Mouse (Mus musculus) adipose tissue, adult 10 weeks (tissue): ENCODE measurements around the gene 9530053A07Rik. TPM values are rescaled to one million over a fixed set of nuclear protein-coding genes. Genes with fewer than 3 reads are reported as not detected.

Experiments
- polyA plus RNA-seq: library from polyadenylated mRNA; stranded (reverse); fragments of 350-450 nt; fragmentation: Illumina TruSeq; extraction: RNeasy Lipid Tissue Mini Kit (QIAGEN cat#74804); gene quantifications from one replicate; pipeline ENCODE4 v1.2.3, GENCODE M21; 2014; ENCODE audit warnings: low read depth, low replicate concordance

The 9530053A07Rik gene
- 0.06 TPM for polyA plus RNA-seq

GRCm38 (mm10) chr7:28129166-28129565 is at the start of gene 9530053A07Rik:
Gene 9530053A07Rik, plus strand, starts transcription at chr7:28129466.

GRCm38 (mm10) chr7:28169489-28170422 is 40.5 kb downstream of the 9530053A07Rik start, which contains the start of gene Fbl:
Gene Fbl, plus strand, starts transcription at chr7:28169710.

GRCm38 (mm10) chr7:28179228-28179627 is 50.0 kb downstream of the 9530053A07Rik start, which contains the start of gene Dyrk1b:
Gene Dyrk1b, plus strand, starts transcription at chr7:28179469.

Other genes with a start within 250 kb of the 9530053A07Rik start
- 8.7 TPM for gene Zfp974, start 200.0 kb upstream of the 9530053A07Rik start, polyA plus RNA-seq
- 6.8 TPM for gene Zfp780b, start 150.3 kb upstream of the 9530053A07Rik start, polyA plus RNA-seq
- 1.3 TPM for gene Zfp850, start 115.4 kb upstream of the 9530053A07Rik start, polyA plus RNA-seq
- gene Psmc4, start 79.4 kb upstream of the 9530053A07Rik start, polyA plus RNA-seq: 101 TPM
- 0.42 TPM for gene Fcgbp, start 58.2 kb upstream of the 9530053A07Rik start, polyA plus RNA-seq
- 65.8 TPM for gene Fbl, start 40.2 kb downstream of the 9530053A07Rik start, polyA plus RNA-seq
- 21.4 TPM for gene Dyrk1b, start 50.0 kb downstream of the 9530053A07Rik start, polyA plus RNA-seq
- 12.9 TPM for gene Eid2, start 138.4 kb downstream of the 9530053A07Rik start, polyA plus RNA-seq
- 7.6 TPM for gene Eid2b, start 148.3 kb downstream of the 9530053A07Rik start, polyA plus RNA-seq
- gene Selenov, start 161.7 kb downstream of the 9530053A07Rik start, polyA plus RNA-seq: 3.1 TPM
- 0.20 TPM for gene Dll3, start 172.8 kb downstream of the 9530053A07Rik start, polyA plus RNA-seq
- gene Timm50, start 182.6 kb downstream of the 9530053A07Rik start, polyA plus RNA-seq: 43.6 TPM
- 76.7 TPM for gene Supt5, start 209.3 kb downstream of the 9530053A07Rik start, polyA plus RNA-seq
- gene Rps16, start 221.2 kb downstream of the 9530053A07Rik start, polyA plus RNA-seq: 1,121 TPM
- 23.5 TPM for gene Plekhg2, start 243.1 kb downstream of the 9530053A07Rik start, polyA plus RNA-seq